Mouse (Mus musculus): ENCODE data around the gene Hoxc9. TPM values are rescaled to one million over a fixed set of nuclear protein-coding genes. Genes with fewer than 3 reads are reported as not detected.

The Hoxc9 gene
- total and polyA plus RNA-seq, 3 experiments, result 0.12 to 0.26 TPM; not detected in 1

DNA sequence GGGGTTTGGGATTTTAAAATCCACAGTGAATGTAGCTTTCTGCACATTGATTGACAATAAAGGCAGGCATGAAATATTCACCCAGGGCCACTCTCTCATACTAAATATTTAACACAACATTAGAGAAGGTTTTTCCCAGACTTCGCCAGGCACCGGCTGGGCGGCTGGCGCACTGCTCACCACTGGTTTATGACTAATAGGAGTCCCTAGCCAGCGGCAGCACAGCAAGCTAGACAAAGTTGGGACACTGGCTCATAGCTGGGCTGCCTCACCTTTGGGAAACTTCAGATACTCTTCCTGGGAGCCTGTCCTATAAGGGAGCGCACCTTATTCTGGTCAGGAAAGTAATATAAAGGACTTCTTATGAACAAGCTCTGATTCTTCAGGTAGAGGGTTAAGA is 22.7 kb upstream of the Hoxc9 start:
- H3K9ac ChIP-seq (ENCODE audit: insufficient read depth, low read depth), result no peak overlapping the region
- no peak for TF ChIP-seq ZMIZ1 (IDR thresholded peaks at IDR 0.05; ENCODE audit: low read depth, low read length)
- no peak for TF ChIP-seq CHD1 (IDR thresholded peaks at IDR 0.05; ENCODE audit: low read depth, low read length)
- no peak for TF ChIP-seq E2F4 (IDR thresholded peaks at IDR 0.05; ENCODE audit: insufficient replicate concordance, low read depth, low read length)
- TF ChIP-seq IRF4 (IDR thresholded peaks at IDR 0.05; ENCODE audit: low read depth, low read length), result no peak
- no peak for TF ChIP-seq MAZ (IDR thresholded peaks at IDR 0.05; ENCODE audit: low read depth, low read length)
- TF ChIP-seq JUN (IDR thresholded peaks at IDR 0.05; ENCODE audit: insufficient read depth, low read depth, low read length), result no peak
- no peak for TF ChIP-seq CTCF (conservative IDR thresholded peaks at IDR 0.05 in 1 of 2, IDR thresholded peaks at IDR 0.05 in 1 of 2; ENCODE audit: low read depth in 2 of 2, low read length in 2 of 2)
- no peak for TF ChIP-seq ETS1 (conservative IDR thresholded peaks at IDR 0.05; ENCODE audit: low read depth, low read length)
- TF ChIP-seq GABPA (IDR thresholded peaks at IDR 0.05; ENCODE audit: insufficient replicate concordance, low read depth, low read length), result no peak
- no peak for TF ChIP-seq MAX (IDR thresholded peaks at IDR 0.05; ENCODE audit: low read length)
- no peak overlapping the region for H3K27ac ChIP-seq (ENCODE audit: insufficient read depth, low read depth)
- dilution Hi-C loops (cut with MboI; ENCODE audit: extremely low pct_ligation_motif_present, extremely low pct_unique_long_range_greater_than_20kb, low sequenced_read_pairs), result no loop called here
- H3K4me1 ChIP-seq (ENCODE audit: control insufficient read depth in 1 of 2, insufficient read depth in 2 of 2), result no peaks in the 10 kb centered on the region; a peak in 1 of 4 replicates
- no peak for DNase-seq (ENCODE audit: extremely low read depth)
- no peaks in the 10 kb centered on the region for H3K36me3 ChIP-seq (replicated peaks in 1 of 2; ENCODE audit: control insufficient read depth in 1 of 2, insufficient read depth in 1 of 2, low read length in 1 of 2)
- no peak overlapping the region for H3K4me2 ChIP-seq (ENCODE audit: insufficient read depth, low read depth, poor library complexity, severe bottlenecking)
- peaks cover 95% of the 10 kb centered on the region for H3K27me3 ChIP-seq (replicated peaks)
- H3K4me3 ChIP-seq (replicated peaks in 1 of 3; ENCODE audit: low read depth in 2 of 3, low read length in 2 of 3, poor library complexity in 1 of 3), result no peak overlapping the region
- in situ Hi-C loops (cut with MboI; ENCODE audit: low pct_ligation_motif_present, low pct_unique_long_range_greater_than_20kb, low sequenced_read_pairs), result no loop called here
- H3K9me3 ChIP-seq (replicated peaks; ENCODE audit: low read length), result peaks cover 6% of the 10 kb centered on the region
- no peaks in the 10 kb centered on the region for H3K79me2 ChIP-seq (replicated peaks; ENCODE audit: control insufficient read depth, extremely low read depth, insufficient read depth, poor library complexity, severe bottlenecking)

DNA sequence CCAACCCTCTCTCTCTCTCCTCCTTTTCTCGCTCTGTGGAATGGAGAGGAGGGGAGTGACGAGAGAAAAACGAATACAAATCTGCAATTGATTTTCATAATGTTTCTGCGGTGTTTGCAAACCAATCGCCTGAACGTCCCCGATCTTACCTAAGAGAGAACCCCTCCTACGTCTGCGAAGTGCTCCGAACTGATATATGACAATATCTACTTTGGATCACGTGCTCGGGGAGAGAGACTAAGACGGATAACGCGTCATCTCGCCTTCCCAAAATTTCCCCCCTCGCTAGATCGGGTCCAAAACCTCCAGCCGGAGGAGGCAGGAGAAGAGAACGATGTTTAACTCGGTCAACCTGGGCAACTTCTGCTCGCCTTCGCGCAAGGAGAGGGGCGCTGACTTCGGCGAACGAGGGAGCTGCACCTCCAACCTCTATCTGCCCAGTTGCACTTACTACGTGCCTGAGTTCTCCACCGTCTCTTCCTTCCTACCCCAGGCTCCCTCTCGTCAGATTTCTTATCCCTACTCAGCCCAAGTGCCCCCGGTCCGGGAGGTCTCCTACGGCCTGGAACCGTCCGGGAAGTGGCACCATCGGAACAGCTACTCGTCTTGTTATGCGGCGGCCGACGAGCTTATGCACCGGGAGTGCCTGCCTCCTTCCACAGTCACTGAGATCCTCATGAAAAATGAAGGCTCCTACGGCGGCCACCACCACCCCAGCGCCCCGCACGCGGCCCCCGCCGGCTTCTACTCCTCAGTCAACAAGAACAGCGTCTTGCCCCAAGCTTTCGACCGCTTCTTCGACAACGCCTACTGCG is 21.8 kb upstream of the Hoxc9 start, which contains the start of gene Hoxc11:
Gene Hoxc11 (plus strand): TSS at position 236 of the 815 bp plus-strand sequence.
- Histone ChIP-seq H3K4me1 (ENCODE audit: control insufficient read depth in 1 of 2, insufficient read depth in 2 of 2) (peaks cover 0 to under 1% of the 10 kb centered on the region in 2 experiments; a peak in 3 of 4 replicates), H3K27me3 (replicated peaks) (peaks cover 95% of the 10 kb centered on the region), H3K79me2 (replicated peaks; ENCODE audit: control insufficient read depth, extremely low read depth, insufficient read depth, poor library complexity, severe bottlenecking) (no peaks in the 10 kb centered on the region), H3K4me2 (ENCODE audit: insufficient read depth, low read depth, poor library complexity, severe bottlenecking) (no peak within 1 kb of the TSS), H3K9ac (ENCODE audit: insufficient read depth, low read depth) (no peak within 1 kb of the TSS), H3K27ac (ENCODE audit: insufficient read depth, low read depth) (no peak within 1 kb of the TSS), H3K36me3 (replicated peaks in 1 of 2; ENCODE audit: control insufficient read depth in 1 of 2, insufficient read depth in 1 of 2, low read length in 1 of 2) (no peaks in the 10 kb centered on the region), H3K4me3 (replicated peaks in 1 of 3; ENCODE audit: low read depth in 2 of 3, low read length in 2 of 3, poor library complexity in 1 of 3) (no peak within 1 kb of the TSS), H3K9me3 (replicated peaks; ENCODE audit: low read length) (peaks cover 6% of the 10 kb centered on the region)
- in situ Hi-C loops (cut with MboI; ENCODE audit: low pct_ligation_motif_present, low pct_unique_long_range_greater_than_20kb, low sequenced_read_pairs), result no loop called here
- TF ChIP-seq E2F4 (IDR thresholded peaks at IDR 0.05; ENCODE audit: insufficient replicate concordance, low read depth, low read length) (no peak), PAX5 (IDR thresholded peaks at IDR 0.05; ENCODE audit: low read length) (no peak), CHD2 (IDR thresholded peaks at IDR 0.05; ENCODE audit: low read length) (no peak), POLR2A (IDR thresholded peaks at IDR 0.05; ENCODE audit: low read depth, low read length) (no peak), MEF2A (IDR thresholded peaks at IDR 0.05; ENCODE audit: borderline replicate concordance, low read depth, low read length) (no peak), UBTF (IDR thresholded peaks at IDR 0.05; ENCODE audit: low read depth, low read length) (no peak), MYC (IDR thresholded peaks at IDR 0.05; ENCODE audit: low read depth, low read length) (no peak), CHD1 (IDR thresholded peaks at IDR 0.05; ENCODE audit: low read depth, low read length) (no peak), CTCF (conservative IDR thresholded peaks at IDR 0.05 in 1 of 2, IDR thresholded peaks at IDR 0.05 in 1 of 2; ENCODE audit: low read depth in 2 of 2, low read length in 2 of 2) (no peak), NELFE (IDR thresholded peaks at IDR 0.05; ENCODE audit: low read depth, low read length) (no peak), NRF1 (IDR thresholded peaks at IDR 0.05; ENCODE audit: low read depth, low read length) (no peak), SIN3A (IDR thresholded peaks at IDR 0.05; ENCODE audit: low read length) (no peak), GABPA (IDR thresholded peaks at IDR 0.05; ENCODE audit: insufficient replicate concordance, low read depth, low read length) (no peak), TBP (conservative IDR thresholded peaks at IDR 0.05; ENCODE audit: low read depth, low read length) (no peak), ZNF384 (IDR thresholded peaks at IDR 0.05; ENCODE audit: low read depth, low read length) (no peak), IRF4 (IDR thresholded peaks at IDR 0.05; ENCODE audit: low read depth, low read length) (no peak), ZC3H11A (IDR thresholded peaks at IDR 0.05; ENCODE audit: low read depth, low read length) (no peak)
- no peak for DNase-seq (ENCODE audit: extremely low read depth)
- dilution Hi-C loops (cut with MboI; ENCODE audit: extremely low pct_ligation_motif_present, extremely low pct_unique_long_range_greater_than_20kb, low sequenced_read_pairs), result no loop called here

All from CH12.LX (cell line).